Mouse (Mus musculus) thymus, adult 2 months (tissue): ENCODE results near the gene Gli3.

ENCODE experiments used
- CTCF ChIP-seq: fragments of 200-500 bp; IDR thresholded peaks from 2 replicates; pipeline ENCODE4 v1.5.1; 2012; ENCODE audit warnings: mild to moderate bottlenecking, control low read depth, low read length, moderate library complexity, borderline replicate concordance; ENCODE audit not compliant: control insufficient read depth, poor library complexity, insufficient read depth; ENCODE audit errors: extremely low read depth
- POLR2A ChIP-seq: fragments of 200-500 bp; IDR thresholded peaks from 2 replicates; pipeline ENCODE4 v1.6.1; 2012; ENCODE audit warnings: mild to moderate bottlenecking, low read length, control low read depth, moderate library complexity; ENCODE audit not compliant: control insufficient read depth, poor library complexity, insufficient read depth; ENCODE audit errors: extremely low read depth

DNA sequence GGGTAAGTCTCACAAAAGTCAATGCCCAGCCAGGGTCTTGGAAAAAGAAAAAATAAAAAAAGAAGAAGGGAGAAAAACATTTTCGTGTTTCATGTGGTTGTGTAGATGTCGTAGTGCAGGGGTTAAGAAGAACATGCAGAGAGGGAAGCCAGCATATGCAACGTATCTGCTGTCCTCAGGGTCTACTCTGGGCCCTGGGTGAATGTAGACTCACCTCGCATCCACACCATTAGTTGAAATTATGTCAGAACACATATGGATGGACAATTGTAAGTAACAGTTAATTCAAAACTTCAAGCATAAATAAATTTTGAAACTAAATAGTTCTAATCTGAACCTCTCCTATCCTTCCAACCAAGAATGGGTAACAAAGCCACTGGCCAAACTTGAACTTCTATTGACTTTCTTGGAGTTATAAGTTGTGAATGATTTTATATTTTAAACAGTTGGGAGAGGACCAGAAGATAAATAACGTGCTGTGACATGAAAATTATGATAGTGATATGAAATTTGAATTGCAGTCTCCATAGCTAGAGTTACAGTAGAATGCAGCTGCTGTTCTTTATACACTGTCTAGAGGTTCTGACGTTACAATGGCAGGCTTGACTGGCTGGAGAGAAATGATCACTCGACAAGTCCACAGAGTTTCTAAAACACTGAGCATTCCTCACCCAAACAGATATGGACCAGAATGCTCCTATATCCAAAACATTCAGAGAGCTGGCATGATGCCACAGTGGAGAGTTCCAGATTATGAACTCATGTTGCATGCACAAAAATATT is 16.1 kb upstream of the Gli3 start:
- TF ChIP-seq POLR2A (no peak), CTCF (no peak)
